Mouse (Mus musculus) forebrain, embryonic 16.5 days (tissue): ENCODE data around the gene Sf1. TPM values are rescaled to one million over a fixed set of nuclear protein-coding genes. Genes with fewer than 3 reads are reported as not detected.

Experiments
- ATAC-seq: fragments of 200-750 bp; cut with Nextera tagmentation; 2 replicates; pipeline ENCODE4 v1.8.0; 2017; ENCODE audit warnings: mild to moderate bottlenecking, moderate library complexity
- H3K27ac ChIP-seq: fragments of 300-500 bp; sonication (generic); 2 replicates; pipeline ENCODE4 v1.5.1; 2014; ENCODE audit warnings: low read length, control low read depth
- H3K27me3 ChIP-seq: fragments of 300-500 bp; sonication (generic); replicated peaks from 2 replicates; pipeline ENCODE4 v1.6.1; 2014; ENCODE audit warnings: low read length; ENCODE audit not compliant: control insufficient read depth, insufficient read depth
- H3K36me3 ChIP-seq: fragments of 300-500 bp; sonication (generic); 2 replicates; pipeline ENCODE4 v1.6.1; 2014; ENCODE audit not compliant: control insufficient read depth, insufficient read depth
- H3K4me1 ChIP-seq: fragments of 300-500 bp; sonication (generic); replicated peaks from 2 replicates; pipeline ENCODE4 v1.6.1; 2014; ENCODE audit warnings: low read length; ENCODE audit not compliant: control insufficient read depth, insufficient read depth
- H3K4me2 ChIP-seq: fragments of 300-500 bp; sonication (generic); 2 replicates; pipeline ENCODE4 v1.6.1; 2014; ENCODE audit warnings: mild to moderate bottlenecking, low read length, control low read depth
- H3K4me3 ChIP-seq: fragments of 300-500 bp; sonication (generic); replicated peaks from 2 replicates; pipeline ENCODE4 v1.5.1; 2014; ENCODE audit warnings: mild to moderate bottlenecking, low read length, control low read depth
- H3K9ac ChIP-seq: fragments of 300-500 bp; sonication (generic); replicated peaks from 2 replicates; pipeline ENCODE4 v1.6.1; 2014; ENCODE audit warnings: low read depth, low read length, control low read depth
- H3K9me3 ChIP-seq: fragments of 300-500 bp; sonication (generic); 2 replicates; pipeline ENCODE4 v1.6.1; 2016; ENCODE audit warnings: low read length; ENCODE audit not compliant: control insufficient read depth
- WGBS: fragments of 180-500 bp; shearing (Covaris S2); extraction: QIAGEN DNeasy Blood & Tissue Kit; methylation state at CpG from one replicate; pipeline ENCODE4 v1.1.7; 2014; 5-methylcytosine and 5-hydroxymethylcytosine counted together
- polyA plus RNA-seq: library from polyadenylated mRNA; unstranded; fragments of >200 nt; fragmentation: Nextera tagmentation; extraction: Ambion mirVana; gene quantifications from 2 replicates; pipeline ENCODE4 v1.2.1, GENCODE M21; 2015

Sf1 gene
- polyA plus RNA-seq, 1 experiment from 2014 or later, result 122 TPM

DNA sequence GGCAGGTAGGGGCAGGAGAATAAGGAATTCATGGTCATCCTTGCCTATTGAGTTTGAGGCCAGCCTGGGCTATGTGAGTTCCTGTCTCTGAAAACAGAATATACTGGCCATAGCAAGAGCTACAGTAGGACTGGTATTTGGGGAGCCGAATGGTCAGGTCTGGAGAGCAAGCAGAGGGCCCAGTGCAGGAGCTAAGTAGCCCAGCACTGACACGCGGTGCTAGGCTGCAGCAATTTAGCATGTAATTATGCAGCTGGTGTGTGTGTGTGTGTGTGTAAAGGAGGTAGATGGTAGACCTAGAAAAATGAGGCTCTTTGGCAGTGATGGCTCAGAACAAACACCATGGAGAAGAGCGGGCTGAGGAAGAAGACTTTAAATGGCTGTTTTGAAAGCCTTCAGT is 15.9 kb upstream of the Sf1 start:
- no peaks in the 10 kb centered on the region for H3K4me1 ChIP-seq
- WGBS, result 98% methylated on average over 4 of the region's 4 CpGs
- no peaks in the 10 kb centered on the region for H3K27me3 ChIP-seq
- H3K4me3 ChIP-seq, result no peak overlapping the region
- peaks cover 20% of the 10 kb centered on the region for H3K36me3 ChIP-seq
- no peak overlapping the region for H3K4me2 ChIP-seq
- H3K27ac ChIP-seq, result no peak overlapping the region
- H3K9me3 ChIP-seq, result no peaks in the 10 kb centered on the region
- no peak overlapping the region for H3K9ac ChIP-seq
- ATAC-seq, result no peak

DNA sequence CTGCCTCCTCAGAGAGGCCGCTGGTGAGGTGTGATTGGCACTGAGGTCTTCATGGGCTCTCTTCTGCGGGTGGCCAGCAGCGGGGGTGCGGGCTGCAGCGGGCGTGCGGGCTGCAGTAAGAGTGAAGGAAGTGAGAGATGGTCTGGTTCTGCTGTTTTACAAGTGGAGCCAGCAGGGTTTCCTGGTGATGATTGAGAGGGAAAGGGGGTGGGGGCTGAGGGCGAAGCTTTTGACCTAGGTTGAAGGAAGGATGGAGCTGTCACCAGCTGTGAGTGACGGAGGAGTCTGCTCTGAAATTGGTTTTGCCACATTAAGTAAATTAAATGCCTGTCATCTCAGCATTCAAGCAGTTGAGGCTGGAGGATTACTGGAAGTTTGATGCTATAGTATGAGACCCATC is 14.8 kb upstream of the Sf1 start:
- ATAC-seq, result no peak
- WGBS, result 88% methylated on average over 9 of the region's 9 CpGs
- H3K9me3 ChIP-seq, result no peaks in the 10 kb centered on the region
- H3K4me3 ChIP-seq, result no peak overlapping the region
- H3K27ac ChIP-seq, result no peak overlapping the region
- H3K27me3 ChIP-seq, result no peaks in the 10 kb centered on the region
- no peaks in the 10 kb centered on the region for H3K4me1 ChIP-seq
- peaks cover 20% of the 10 kb centered on the region for H3K36me3 ChIP-seq
- H3K9ac ChIP-seq, result no peak overlapping the region
- no peak overlapping the region for H3K4me2 ChIP-seq

DNA sequence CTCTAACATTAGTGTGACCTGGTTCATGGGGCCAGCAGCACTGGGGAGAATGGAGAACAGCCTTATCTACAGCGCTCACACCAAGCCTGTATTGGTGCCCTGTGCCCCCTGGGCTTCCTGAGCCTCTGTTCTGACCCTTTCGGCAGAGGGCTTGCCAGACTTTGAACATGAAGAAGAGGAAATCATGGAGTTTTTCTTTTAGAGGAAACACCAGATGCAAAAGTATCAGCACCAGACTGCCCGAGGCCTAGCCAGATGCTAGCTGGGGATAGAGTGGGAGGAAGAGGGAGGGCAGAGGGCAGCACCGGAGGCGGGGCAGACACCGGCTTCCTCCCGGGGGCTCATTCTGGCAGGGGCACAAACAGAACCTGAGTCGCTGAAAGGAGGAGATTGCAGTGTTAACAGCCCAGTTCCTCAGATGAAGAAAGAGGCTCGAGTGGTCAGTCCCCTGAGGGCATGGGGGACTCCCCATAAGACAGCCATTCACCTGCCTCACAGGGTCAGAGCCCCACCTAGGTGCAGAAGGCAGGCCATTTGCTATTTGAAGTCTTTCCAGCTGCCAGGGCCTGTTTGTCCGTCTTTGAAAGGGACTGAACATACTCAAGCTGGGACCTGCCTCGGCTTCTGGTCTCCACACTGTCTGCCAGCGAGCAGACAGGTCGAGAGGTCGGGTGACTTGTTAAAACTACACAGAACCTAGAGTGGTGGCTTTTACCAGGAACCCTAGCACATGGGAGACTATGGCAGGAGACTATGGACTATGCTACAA is 14.1 kb upstream of the Sf1 start:
- H3K4me3 ChIP-seq, result no peak overlapping the region
- peaks cover 15% of the 10 kb centered on the region for H3K36me3 ChIP-seq
- no peak for ATAC-seq
- H3K4me1 ChIP-seq, result no peaks in the 10 kb centered on the region
- H3K4me2 ChIP-seq, result no peak overlapping the region
- no peaks in the 10 kb centered on the region for H3K27me3 ChIP-seq
- no peak overlapping the region for H3K27ac ChIP-seq
- 58% methylated on average over 14 of the region's 14 CpGs for WGBS
- H3K9me3 ChIP-seq, result no peaks in the 10 kb centered on the region
- H3K9ac ChIP-seq, result no peak overlapping the region

DNA sequence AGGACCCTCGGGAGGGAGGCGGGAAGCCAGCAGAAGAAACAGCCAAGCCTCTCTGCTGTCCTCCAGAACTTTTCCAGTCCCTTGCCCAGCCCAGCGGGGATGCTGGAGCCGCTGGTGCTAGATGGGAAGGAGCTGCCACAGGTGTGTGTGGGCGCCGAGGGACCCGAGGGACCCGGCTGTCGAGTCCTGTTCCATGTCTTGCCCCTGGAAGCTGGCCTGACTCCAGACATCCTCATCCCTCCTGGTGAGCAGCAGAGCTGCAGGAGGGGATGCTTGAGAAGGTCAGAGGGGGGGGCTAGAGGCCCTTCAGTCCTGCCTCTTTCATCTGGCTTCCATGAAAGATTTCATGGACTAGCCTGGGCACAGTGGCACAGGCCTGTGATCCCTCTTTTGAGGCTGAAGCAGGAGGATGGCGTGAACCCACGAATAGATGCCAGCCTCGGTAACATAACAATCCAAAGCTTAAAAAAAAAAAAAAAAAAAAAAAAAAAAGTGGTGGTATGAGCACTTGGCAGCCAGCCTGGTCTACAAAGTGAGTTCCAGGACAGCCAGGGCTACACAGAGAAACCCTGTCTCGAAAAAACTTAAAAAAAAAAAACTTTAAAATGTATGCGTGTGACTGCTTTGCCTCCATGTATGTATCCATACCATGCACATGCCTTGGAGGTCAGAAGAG is 11.9 kb upstream of the Sf1 start:
- H3K4me2 ChIP-seq, result no peak overlapping the region
- H3K9ac ChIP-seq, result no peak overlapping the region
- peaks cover 6% of the 10 kb centered on the region for H3K36me3 ChIP-seq
- WGBS, result 67% methylated on average over 14 of the region's 14 CpGs
- H3K9me3 ChIP-seq, result no peaks in the 10 kb centered on the region
- H3K4me1 ChIP-seq, result no peaks in the 10 kb centered on the region
- no peak overlapping the region for H3K27ac ChIP-seq
- no peak for ATAC-seq
- H3K4me3 ChIP-seq, result no peak overlapping the region
- H3K27me3 ChIP-seq, result no peaks in the 10 kb centered on the region

DNA sequence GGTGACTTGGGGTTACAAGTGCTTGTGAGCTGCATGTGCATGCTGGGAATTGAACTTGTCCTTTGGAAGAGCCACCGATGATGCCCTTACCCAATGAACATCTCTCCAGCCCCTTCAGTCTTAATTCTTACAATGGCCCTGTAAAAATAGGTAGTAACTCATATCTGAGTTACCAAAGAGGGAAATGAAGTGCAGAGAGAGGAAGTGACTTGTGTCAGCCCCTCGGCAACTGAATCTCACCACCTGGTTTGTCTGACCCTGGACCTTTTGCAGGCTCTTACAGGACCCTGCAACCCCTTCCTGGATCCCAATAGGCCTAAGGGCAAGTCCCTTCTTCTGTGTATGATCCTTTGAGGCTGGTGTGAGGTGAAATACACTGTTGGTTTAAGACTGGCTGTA is 11.4 kb upstream of the Sf1 start:
- WGBS, result 91% methylated on average over 2 of the region's 2 CpGs
- H3K9me3 ChIP-seq, result no peaks in the 10 kb centered on the region
- H3K36me3 ChIP-seq, result peaks cover 2% of the 10 kb centered on the region

DNA sequence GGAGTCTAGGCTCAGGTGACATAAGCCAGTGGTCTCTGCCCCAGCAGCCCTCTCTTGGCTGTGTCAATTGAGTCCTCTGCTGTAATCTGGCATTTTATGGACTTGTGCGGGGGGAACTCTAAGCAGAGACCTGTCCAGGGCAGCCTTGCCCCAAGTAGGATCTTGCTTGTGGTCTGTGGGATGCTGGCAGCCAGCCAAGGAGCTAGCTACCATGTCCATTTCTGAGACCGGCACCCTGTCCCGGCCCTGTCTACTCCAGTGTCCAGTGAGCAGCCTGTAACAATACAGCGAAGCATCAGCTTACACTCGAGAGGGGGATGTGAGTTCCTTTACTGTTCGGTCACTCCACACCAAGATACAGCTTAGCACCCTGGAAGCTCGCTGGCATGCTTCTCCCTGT is 9.5 kb upstream of the Sf1 start:
- H3K27ac ChIP-seq, result no peak overlapping the region
- no peak overlapping the region for H3K4me3 ChIP-seq
- no peaks in the 10 kb centered on the region for H3K4me1 ChIP-seq
- no peak overlapping the region for H3K4me2 ChIP-seq
- 79% methylated on average over 7 of the region's 7 CpGs for WGBS
- no peaks in the 10 kb centered on the region for H3K27me3 ChIP-seq
- H3K9ac ChIP-seq, result no peak overlapping the region
- no peaks in the 10 kb centered on the region for H3K9me3 ChIP-seq
- ATAC-seq, result no peak
- no peaks in the 10 kb centered on the region for H3K36me3 ChIP-seq

More for the DNA sequence above, 11.4 kb upstream of the Sf1 start:
- H3K9ac ChIP-seq, result no peak overlapping the region
- no peak overlapping the region for H3K4me3 ChIP-seq
- H3K4me2 ChIP-seq, result no peak overlapping the region
- ATAC-seq, result no peak
- no peak overlapping the region for H3K27ac ChIP-seq
- H3K27me3 ChIP-seq, result no peaks in the 10 kb centered on the region
- H3K4me1 ChIP-seq, result no peaks in the 10 kb centered on the region

DNA sequence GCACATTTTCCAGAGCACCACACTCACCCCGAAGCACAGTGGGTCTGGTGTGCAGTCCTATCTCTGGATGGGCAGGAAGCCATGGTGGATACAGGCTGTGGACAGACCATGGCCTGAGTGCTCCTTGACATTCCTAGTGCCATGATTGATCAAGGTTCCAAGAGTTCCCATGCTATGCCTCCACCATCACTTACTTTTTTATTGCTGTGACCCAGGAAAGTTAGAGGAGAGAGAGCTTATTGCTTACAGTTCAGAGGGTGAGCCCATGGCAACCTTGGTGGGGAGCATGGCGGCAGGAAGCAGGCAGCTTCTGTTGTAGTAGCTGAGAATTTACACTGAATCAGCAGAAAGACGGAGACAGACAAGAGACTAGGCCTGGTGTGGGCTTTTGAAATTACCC is 2.2 kb upstream of the Sf1 start:
- H3K27me3 ChIP-seq, result no peaks in the 10 kb centered on the region
- peaks cover 17% of the 10 kb centered on the region for H3K4me1 ChIP-seq
- no peak overlapping the region for H3K4me3 ChIP-seq
- no peak overlapping the region for H3K27ac ChIP-seq
- no peak for ATAC-seq
- H3K36me3 ChIP-seq, result peaks cover 5% of the 10 kb centered on the region; the same call in 1 of the 2 replicates
- no peaks in the 10 kb centered on the region for H3K9me3 ChIP-seq
- WGBS, result 95% methylated on average over 3 of the region's 3 CpGs
- H3K4me2 ChIP-seq, result no peak overlapping the region
- no peak overlapping the region for H3K9ac ChIP-seq

DNA sequence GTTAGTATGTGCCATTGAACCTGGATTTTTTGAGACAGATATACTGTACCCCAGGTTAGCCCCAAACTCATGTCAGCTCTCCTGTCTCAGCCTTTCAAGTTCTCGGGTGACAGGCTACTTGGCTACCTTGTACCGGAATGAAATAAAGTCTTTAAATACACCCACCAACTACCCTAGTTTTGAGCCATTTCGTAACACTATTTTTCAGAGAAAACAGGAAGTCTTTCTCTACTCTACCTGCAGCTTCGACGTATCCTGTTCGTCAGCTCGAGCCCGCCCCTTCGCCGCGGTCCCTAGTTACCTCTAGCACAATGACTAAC is 439 bp upstream of the Sf1 start:
- Histone ChIP-seq H3K9ac (peak overlapping the region; percentile 36; the same call in 1 of the 2 replicates), H3K27ac (peak overlapping the region; percentile 61), H3K4me1 (peaks cover 27% of the 10 kb centered on the region), H3K36me3 (peaks cover 19% of the 10 kb centered on the region), H3K9me3 (no peaks in the 10 kb centered on the region), H3K27me3 (no peaks in the 10 kb centered on the region), H3K4me2 (peak overlapping the region; percentile 55), H3K4me3 (peak overlapping the region; percentile 96)
- no peak for ATAC-seq
- 2% methylated on average over 11 of the region's 11 CpGs for WGBS

DNA sequence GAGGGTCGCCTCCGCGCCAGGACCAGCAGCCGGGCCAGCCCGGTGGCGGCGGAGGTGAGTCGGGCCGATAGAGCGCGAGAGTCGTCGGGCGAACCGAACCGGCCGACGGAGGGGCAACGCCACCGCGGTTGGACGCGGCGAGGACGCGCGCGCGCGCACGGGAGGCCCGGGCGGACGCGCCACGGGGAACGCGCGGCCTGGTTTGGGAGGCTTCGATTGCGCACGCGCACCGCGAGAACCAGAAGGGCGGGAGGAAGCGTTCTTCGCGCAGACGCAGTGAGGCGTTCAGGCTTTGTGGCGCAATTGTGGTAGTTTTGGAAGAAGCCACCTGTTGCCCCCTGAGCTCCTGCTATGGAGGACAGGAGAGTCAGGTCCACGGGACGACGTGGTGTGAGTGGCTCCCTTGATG is 831 bp downstream of the Sf1 start:
- Histone ChIP-seq H3K9me3 (no peaks in the 10 kb centered on the region), H3K4me2 (peak overlapping the region; percentile 96), H3K4me1 (peaks cover 27% of the 10 kb centered on the region), H3K4me3 (peak overlapping the region; percentile 96), H3K27me3 (no peaks in the 10 kb centered on the region), H3K9ac (peak overlapping the region; percentile 89), H3K36me3 (peaks cover 28% of the 10 kb centered on the region), H3K27ac (peak overlapping the region; percentile 99)
- WGBS, result under 1% methylated on average over 55 of the region's 55 CpGs
- peak; percentile 0; the same call in 1 of the 2 replicates for ATAC-seq
